Mouse (Mus musculus) splenic B cell, adult 2 months (primary cell): ENCODE measurements at regions not wholly inside any gene's neighbourhood (a gene's known extent, or its start where the extent isn't known, plus 50 kb on each side); places are given as distances from the start of the nearest gene placed in this dataset.

Experiments used
- DNase-seq: peaks from one replicate; pipeline ENCODE4 v3.0.0-alpha.2; 2011; ENCODE audit warnings: low read depth, low spot score
- H3K27me3 ChIP-seq: 2 replicates; pipeline ENCODE4 v1.6.1; 2012; ENCODE audit warnings: mild to moderate bottlenecking, low read length, moderate library complexity, mixed read lengths; ENCODE audit not compliant: control insufficient read depth, poor library complexity, insufficient read depth, severe bottlenecking
- H3K36me3 ChIP-seq: 2 replicates; pipeline ENCODE4 v1.6.1; 2012; ENCODE audit warnings: mild to moderate bottlenecking, low read length, moderate library complexity, mixed read lengths; ENCODE audit not compliant: control insufficient read depth, poor library complexity, insufficient read depth, severe bottlenecking

DNA sequence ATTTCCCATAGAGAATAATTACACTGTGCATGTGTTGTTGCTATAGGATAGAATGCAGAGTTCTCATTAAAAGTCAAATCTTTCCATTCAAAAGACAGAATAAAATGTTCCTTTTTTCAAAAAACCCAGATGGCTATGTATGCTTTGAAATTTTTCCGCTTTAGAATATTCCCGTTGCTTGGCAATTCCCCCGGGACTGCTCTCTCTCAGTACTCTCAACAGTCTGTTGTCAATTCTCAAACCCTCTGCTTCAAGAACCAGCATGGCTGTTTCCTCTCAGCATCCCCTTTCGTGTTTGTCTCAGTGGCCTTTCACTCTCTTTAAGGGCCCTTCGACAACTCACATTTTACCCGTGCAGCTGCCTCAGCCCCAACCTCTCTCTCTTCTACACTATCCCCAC, 372.5 kb upstream of the Intu start:
- Histone ChIP-seq H3K36me3 (no peaks in the 10 kb centered on the region), H3K27me3 (no peaks in the 10 kb centered on the region)
- no peak for DNase-seq

GRCm38 (mm10) chr3:40159591-40160145, 371.4 kb upstream of the Intu start:
- no peak for DNase-seq
- Histone ChIP-seq H3K36me3 (no peaks in the 10 kb centered on the region), H3K27me3 (no peaks in the 10 kb centered on the region)

GRCm38 (mm10) chr3:40164181-40164580, 366.9 kb upstream of the Intu start:
- DNase-seq: no peak
- Histone ChIP-seq H3K27me3 (no peaks in the 10 kb centered on the region), H3K36me3 (no peaks in the 10 kb centered on the region)

DNA sequence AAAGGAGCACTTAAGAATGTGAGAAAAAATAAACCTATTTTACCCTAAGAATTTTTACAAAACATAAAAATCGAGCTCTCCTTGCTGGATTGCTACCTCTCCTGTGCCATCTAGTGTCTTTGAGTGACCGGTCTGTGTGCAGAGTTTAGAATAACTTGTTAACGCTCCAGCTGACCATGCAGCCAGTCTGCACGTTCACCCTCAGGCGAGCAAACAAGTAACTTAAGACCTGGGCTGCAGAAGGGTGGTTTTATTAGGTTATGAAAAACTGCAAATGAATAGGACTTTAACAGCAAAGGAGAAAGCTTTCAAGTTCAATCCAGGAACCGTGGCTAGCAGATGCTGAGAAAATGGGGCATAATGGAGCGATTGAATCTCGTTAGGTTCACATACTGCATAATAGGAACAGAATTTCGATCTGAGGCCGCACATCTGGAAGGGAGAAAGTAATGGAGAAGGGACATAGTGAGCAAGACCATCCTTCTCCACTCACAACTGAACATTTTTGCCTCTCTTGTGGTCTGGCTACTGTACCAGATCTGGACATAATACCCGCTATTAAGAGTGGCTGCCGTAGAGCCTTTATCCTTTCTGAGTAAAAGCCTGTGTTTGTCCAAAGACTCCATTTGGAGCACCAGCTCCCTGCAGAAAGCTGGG, 363.0 kb upstream of the Intu start:
- Histone ChIP-seq H3K27me3 (no peaks in the 10 kb centered on the region), H3K36me3 (no peaks in the 10 kb centered on the region)
- DNase-seq: no peak

DNA sequence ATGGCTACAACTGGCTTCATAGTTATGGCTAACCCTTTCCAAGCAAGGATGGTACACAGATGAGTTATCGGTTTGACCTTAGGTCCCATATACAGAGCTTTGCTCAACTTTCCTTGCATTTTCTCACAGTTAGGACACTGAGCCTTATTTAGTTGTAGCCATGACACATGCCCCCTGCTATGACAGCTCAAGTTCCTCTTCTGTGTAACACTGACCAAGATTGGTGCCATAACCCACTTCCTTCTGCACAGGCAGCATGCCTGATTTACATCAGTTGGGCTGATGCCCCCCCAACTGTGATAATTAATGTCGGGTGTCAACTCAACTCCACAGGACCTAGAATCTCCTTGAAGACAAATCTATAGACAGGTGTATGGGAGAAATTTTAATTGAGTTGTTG, 361.5 kb upstream of the Intu start:
- H3K27me3 ChIP-seq: no peaks in the 10 kb centered on the region
- no peak for DNase-seq
- no peaks in the 10 kb centered on the region for H3K36me3 ChIP-seq

GRCm38 (mm10) chr3:40179726-40180317, 351.3 kb upstream of the Intu start:
- no peak for DNase-seq
- Histone ChIP-seq H3K36me3 (no peaks in the 10 kb centered on the region), H3K27me3 (no peaks in the 10 kb centered on the region)

DNA sequence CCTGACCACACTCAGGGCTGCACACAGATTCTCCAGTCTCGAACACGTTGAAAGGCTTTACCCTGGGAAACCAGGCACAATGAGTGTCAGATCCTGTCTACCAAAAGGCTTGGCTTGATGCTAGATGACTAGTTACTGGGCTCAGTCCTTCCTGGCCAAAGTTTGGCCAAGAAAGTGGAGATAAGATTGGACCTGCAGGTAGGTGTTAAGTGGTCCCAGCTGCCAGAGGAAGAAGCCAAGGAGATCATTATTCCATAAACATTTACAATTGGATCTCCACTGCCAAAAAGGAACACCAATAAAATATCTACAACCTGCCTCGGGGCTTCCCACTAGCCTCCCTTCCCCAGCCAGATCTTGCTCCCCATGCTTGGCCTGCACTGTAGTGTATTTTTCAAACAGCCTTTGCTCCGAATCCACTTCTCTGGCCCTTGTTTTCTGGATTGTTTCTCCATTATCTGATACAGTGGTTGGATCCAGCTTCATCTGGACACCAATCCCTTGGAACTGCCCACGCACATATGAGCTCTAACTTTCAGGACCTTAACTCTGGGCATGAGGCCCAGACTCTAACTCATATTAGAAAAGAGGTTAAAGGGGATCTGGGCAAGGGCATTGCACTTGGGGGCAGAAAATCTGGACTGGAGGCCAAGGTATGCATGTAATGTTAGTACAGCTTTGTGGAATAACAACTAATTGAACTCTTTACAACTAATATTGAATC, 345.3 kb upstream of the Intu start:
- no peak for DNase-seq
- Histone ChIP-seq H3K36me3 (no peaks in the 10 kb centered on the region), H3K27me3 (no peaks in the 10 kb centered on the region)

DNA sequence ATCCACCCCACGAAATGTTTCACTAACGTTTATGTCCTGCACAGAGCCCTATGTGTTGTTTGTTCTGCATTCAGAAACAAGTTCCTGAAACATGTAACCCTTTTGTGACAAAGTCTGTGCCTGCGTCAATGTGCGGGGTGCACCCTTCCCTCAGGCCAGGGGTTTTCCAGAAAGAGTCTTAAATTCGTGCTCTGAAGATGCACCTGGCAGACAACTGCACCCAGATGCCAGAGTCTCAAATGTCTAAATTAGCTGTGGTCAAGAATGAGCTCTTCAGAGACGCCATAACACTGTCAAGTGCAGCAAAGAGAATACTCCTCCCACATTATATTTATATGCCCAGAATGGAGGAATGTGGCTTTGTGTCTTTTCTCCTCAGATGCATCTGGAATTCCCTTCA, 341.6 kb upstream of the Intu start:
- no peak for DNase-seq
- H3K27me3 ChIP-seq: no peaks in the 10 kb centered on the region

GRCm38 (mm10) chr3:40190024-40190423, 341.1 kb upstream of the Intu start:
- Histone ChIP-seq H3K27me3 (no peaks in the 10 kb centered on the region), H3K36me3 (no peaks in the 10 kb centered on the region)
- DNase-seq: no peak

More for the DNA sequence above, 341.6 kb upstream of the Intu start:
- no peaks in the 10 kb centered on the region for H3K36me3 ChIP-seq

- no peak for DNase-seq
- H3K27me3 ChIP-seq: no peaks in the 10 kb centered on the region
- no peaks in the 10 kb centered on the region for H3K36me3 ChIP-seq
Measured at GRCm38 (mm10) chr3:40200174-40200573, 330.9 kb upstream of the Intu start.

GRCm38 (mm10) chr3:40206326-40206725, 324.8 kb upstream of the Intu start:
- no peak for DNase-seq
- no peaks in the 10 kb centered on the region for H3K27me3 ChIP-seq
- H3K36me3 ChIP-seq: no peaks in the 10 kb centered on the region

- Histone ChIP-seq H3K27me3 (no peaks in the 10 kb centered on the region), H3K36me3 (no peaks in the 10 kb centered on the region)
- DNase-seq: no peak
Measured at GRCm38 (mm10) chr3:40211793-40212192, 319.3 kb upstream of the Intu start.

GRCm38 (mm10) chr3:40226772-40227171, 304.3 kb upstream of the Intu start:
- Histone ChIP-seq H3K36me3 (no peaks in the 10 kb centered on the region), H3K27me3 (no peaks in the 10 kb centered on the region)
- no peak for DNase-seq

- no peaks in the 10 kb centered on the region for H3K27me3 ChIP-seq
- no peaks in the 10 kb centered on the region for H3K36me3 ChIP-seq
- no peak for DNase-seq
Measured at GRCm38 (mm10) chr3:40243499-40244101, 287.5 kb upstream of the Intu start.

DNA sequence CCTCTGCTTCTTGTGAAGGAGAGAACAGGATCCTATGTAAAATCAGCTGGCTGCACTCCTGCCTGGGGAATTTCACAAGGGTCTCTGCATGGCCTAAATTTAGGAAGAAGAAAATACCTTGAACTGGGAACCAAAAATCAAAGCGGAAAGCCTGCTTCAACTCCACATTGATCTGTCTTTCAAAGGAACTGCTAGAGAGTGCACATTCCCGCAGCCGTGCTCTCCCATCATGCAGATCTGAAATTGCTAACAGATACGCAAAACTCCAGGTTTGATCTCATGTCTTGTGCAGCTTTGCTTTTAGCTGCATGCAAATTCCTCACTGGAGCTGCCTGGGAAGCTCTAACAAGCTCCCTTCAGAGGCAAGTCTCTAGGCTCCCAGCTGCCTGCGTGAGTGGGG, 276.7 kb upstream of the Intu start:
- Histone ChIP-seq H3K27me3 (no peaks in the 10 kb centered on the region), H3K36me3 (no peaks in the 10 kb centered on the region)
- no peak for DNase-seq
